Mouse (Mus musculus) left cerebral cortex, adult 2 months (tissue): Measurements from ENCODE around the gene Olfr1248. TPM values are rescaled to one million over a fixed set of nuclear protein-coding genes. Genes with fewer than 3 reads are reported as not detected.
"Not testable (repeated sequence)": the region's sequence is repeated elsewhere in the genome, so short reads cannot be mapped to it uniquely, and the experiment has no call there.

Experiments used
- DNase-seq, 2 experiments: peaks; one replicate each; pipeline ENCODE4 v3.0.0; 2021 to 2022; ENCODE audit warnings: low spot score in 2 of 2, mixed read lengths in 1 of 2; ENCODE audit errors: extremely low spot score in 1 of 2
- H3K27ac ChIP-seq: fragments of 200-600 bp; 2 replicates; pipeline ENCODE4 v1.8.1; 2022
- H3K4me3 ChIP-seq: fragments of 200-600 bp; 2 replicates; pipeline ENCODE4 v1.8.1; 2022
- CTCF ChIP-seq: fragments of 200-600 bp; IDR thresholded peaks from 2 replicates; pipeline ENCODE4 v1.8.1; 2022; ENCODE audit warnings: antibody characterized with exemption, mild to moderate bottlenecking, moderate library complexity
- intact Hi-C: fragments of 180-260 bp; cut with DNase I; formaldehyde crosslinking; loops from one replicate; pipeline ENCODE4 v1.15.1; 2025
- long read RNA-seq, 2 experiments: library from polyadenylated mRNA; stranded (forward); transcript quantifications; one replicate each; pipeline ENCODE4 v2.0.0; 2021; ENCODE audit warnings: borderline mapping rate in 2 of 2
- total RNA-seq, 2 experiments: library from RNA; stranded (reverse); gene quantifications; 2 replicates each; pipeline ENCODE4 v1.2.3; 2021

Gene Olfr1248
- total RNA-seq: not detected
- long read RNA-seq, experiment 1: 0 reads
- long read RNA-seq, experiment 2: 0 reads

DNA sequence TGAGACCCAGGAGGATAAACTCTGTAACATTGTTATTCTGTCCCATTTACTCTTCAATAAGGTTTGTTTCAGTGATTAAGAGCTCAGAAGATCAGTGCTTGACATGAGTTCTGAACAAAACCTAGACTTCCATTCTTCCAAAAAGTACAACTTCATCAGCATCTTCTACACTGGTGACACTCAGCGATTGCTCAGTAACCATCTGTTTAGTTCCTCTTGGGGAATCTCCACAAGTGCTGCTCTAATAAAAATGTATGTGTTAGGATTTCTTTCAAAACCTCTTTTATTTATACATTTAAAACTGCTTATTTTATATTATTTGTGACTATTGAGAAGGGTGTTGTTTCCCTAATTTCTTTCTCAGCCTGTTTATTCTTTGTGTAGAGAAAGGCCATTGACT lies at the start of gene Olfr1248:
TSS of gene Olfr1248 (minus strand) at position 101 of the 400 bp plus-strand sequence.
- intact Hi-C loops, DNase-seq, H3K4me3 ChIP-seq, H3K27ac ChIP-seq: not testable (repeated sequence)

DNA sequence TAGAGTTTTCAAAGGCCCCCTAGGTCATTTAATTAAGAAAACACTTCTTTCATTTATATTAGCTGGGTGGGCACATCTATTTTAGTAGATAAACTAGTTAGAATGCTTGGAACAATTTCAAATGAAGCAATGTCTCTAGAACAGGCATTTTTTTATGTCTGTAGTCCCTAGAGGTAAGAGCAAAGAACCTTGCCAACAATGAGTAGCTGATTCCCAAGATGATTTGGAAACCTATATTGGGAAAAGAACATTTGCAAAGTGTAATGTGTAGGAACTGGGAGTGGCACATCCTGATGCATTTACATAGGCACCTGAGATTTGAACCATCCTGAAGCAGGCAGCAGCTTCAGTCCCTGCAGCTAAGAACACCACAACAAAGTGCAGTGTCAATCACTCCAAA lies 43.3 kb upstream of the Olfr1248 start, which contains the start of gene Olfr1250:
TSS of gene Olfr1250 (minus strand) at position 101 of the 400 bp plus-strand sequence.
- TF ChIP-seq CTCF: no peak
- H3K4me3 ChIP-seq: no peak within 1 kb of the TSS
- DNase-seq: no peak
- no peak within 1 kb of the TSS for H3K27ac ChIP-seq
- intact Hi-C loops: loop anchor here (5.0 kb wide), 1 partner anchor 34 kb away; no protein-coding TSS in a partner anchor

DNA sequence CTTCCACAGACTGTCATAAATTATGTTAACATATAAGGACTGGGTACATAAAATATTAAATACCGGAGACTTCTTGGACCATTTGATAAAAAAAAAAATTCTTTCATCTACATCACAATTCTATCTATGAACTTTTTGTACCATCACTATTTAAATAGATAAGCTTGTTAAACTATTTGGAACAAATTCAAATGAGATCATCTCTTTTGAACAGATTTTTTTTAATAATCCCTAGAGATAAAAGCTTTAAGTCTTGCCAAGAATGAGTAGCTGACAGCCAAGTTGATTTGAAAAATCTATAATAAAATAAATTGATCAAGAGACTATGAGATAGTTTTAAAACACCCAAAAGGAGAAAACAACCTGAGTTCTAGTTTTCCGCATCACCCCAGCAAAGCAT lies 16.8 kb upstream of the Olfr1248 start, which contains the start of gene Olfr1249:
TSS of gene Olfr1249 (minus strand) at position 101 of the 400 bp plus-strand sequence.
- intact Hi-C loops: no loop called here
- no peak for TF ChIP-seq CTCF
- DNase-seq: no peak
- Histone ChIP-seq H3K4me3 (no peak within 1 kb of the TSS), H3K27ac (no peak within 1 kb of the TSS)

DNA sequence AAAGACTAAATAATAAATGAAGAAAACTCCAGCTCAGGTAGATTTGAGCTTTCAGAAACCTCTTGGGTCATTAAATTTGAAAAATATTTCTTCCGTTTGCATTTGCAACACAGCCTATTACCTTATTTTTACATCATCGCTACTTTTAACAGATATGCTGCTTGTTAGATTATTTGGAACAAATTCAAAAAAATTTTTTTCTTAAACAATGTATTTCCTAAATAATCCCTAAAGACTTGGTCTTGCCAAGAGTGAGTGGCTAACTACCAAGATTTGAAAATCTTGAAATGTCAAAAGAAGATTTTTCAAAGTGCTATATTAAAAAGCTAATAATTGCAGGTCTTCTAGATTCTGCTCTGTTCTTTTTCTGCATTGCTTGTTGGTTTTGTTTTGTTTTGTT lies 4.0 kb downstream of the Olfr1248 start, which contains the start of gene Olfr1247:
TSS of gene Olfr1247 (minus strand) at position 101 of the 400 bp plus-strand sequence.
- no peak for DNase-seq
- intact Hi-C loops: no loop called here
- Histone ChIP-seq H3K4me3 (no peak within 1 kb of the TSS), H3K27ac (no peak within 1 kb of the TSS)
- TF ChIP-seq CTCF: no peak

DNA sequence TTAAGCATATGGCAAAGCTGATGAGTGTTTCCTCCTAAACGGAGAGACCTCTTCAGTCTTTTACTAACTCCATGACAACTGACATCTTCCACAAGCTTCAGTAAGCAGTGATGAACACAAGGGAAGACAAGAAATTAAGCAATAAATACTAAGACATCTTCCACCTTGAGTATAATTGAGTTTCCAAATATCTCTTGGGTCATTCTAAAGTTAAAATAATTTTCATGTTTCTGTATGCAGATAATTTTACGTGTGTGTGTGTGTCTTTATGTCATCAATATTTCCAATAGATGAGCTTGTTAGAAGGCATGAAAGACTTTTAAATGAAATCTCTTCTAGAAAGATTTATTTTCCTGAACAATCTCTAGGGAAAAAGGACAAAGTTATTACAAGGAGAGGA lies 25.0 kb downstream of the Olfr1248 start, which contains the start of gene Olfr1246:
TSS of gene Olfr1246 (minus strand) at position 101 of the 400 bp plus-strand sequence.
- no peak for TF ChIP-seq CTCF
- Histone ChIP-seq H3K4me3 (no peak within 1 kb of the TSS), H3K27ac (no peak within 1 kb of the TSS)
- intact Hi-C loops: no loop called here
- DNase-seq: no peak

DNA sequence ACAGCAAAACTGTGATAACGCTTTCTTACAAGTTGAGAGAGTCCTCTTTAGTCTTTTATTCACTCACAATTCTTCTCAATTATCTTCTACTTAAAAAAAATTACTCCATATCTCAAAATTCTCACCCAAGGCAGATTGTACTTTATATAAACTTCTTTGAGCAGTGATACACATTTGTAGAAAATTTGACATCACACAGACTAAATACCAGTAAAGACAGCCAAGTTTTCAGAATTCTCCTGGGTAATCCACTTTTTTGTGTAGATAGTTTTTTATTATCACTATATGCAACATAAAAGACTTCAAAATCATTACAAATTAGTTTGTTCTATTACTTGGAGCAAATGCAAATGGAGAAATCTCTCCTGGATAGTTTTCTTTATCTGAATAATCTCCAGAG lies 39.7 kb downstream of the Olfr1248 start, which contains the start of gene Olfr1245:
TSS of gene Olfr1245 (minus strand) at position 101 of the 400 bp plus-strand sequence.
- DNase-seq: no peak
- TF ChIP-seq CTCF: no peak
- intact Hi-C loops: no loop called here
- H3K27ac ChIP-seq: no peak within 1 kb of the TSS
- H3K4me3 ChIP-seq: no peak within 1 kb of the TSS

Other genes with a start within 250 kb of the Olfr1248 start
- not detected for gene Olfr1238, start 208.6 kb downstream of the Olfr1248 start, total RNA-seq
- gene Olfr1239, start 197.8 kb downstream of the Olfr1248 start, total RNA-seq: not detected
- gene Olfr1240, start 175.2 kb downstream of the Olfr1248 start, total RNA-seq: not detected
- not detected for gene Olfr1241, start 131.1 kb downstream of the Olfr1248 start, total RNA-seq
- gene Olfr1242, start 119.9 kb downstream of the Olfr1248 start, total RNA-seq: not detected
- not detected for gene Olfr1243, start 86.8 kb downstream of the Olfr1248 start, total RNA-seq
- gene Olfr1245, start 39.8 kb downstream of the Olfr1248 start, total RNA-seq: not detected
- not detected for gene Olfr1246, start 25.1 kb downstream of the Olfr1248 start, total RNA-seq
- gene Olfr1247, start 4.1 kb downstream of the Olfr1248 start, total RNA-seq: under 1 TPM; 0.05 to 0.12 TPM
- not detected for gene Olfr1249, start 16.7 kb upstream of the Olfr1248 start, total RNA-seq
- not detected for gene Olfr1250, start 43.2 kb upstream of the Olfr1248 start, total RNA-seq
- not detected for gene Olfr1251, start 53.7 kb upstream of the Olfr1248 start, total RNA-seq
- not detected for gene Olfr1252, start 106.8 kb upstream of the Olfr1248 start, total RNA-seq
- gene Olfr1253, start 138.8 kb upstream of the Olfr1248 start, total RNA-seq: not detected
- not detected for gene Olfr1254, start 175.4 kb upstream of the Olfr1248 start, total RNA-seq
- not detected for gene Olfr1255, start 193.8 kb upstream of the Olfr1248 start, total RNA-seq
- gene Olfr1256, start 223.3 kb upstream of the Olfr1248 start, total RNA-seq: not detected
- not detected for gene Olfr48, start 230.0 kb upstream of the Olfr1248 start, total RNA-seq